Mouse (Mus musculus): ENCODE measurements at regions not wholly inside any gene's neighbourhood (a gene's known extent, or its start where the extent isn't known, plus 50 kb on each side); places are given as distances from the start of the nearest gene placed in this dataset.

DNA sequence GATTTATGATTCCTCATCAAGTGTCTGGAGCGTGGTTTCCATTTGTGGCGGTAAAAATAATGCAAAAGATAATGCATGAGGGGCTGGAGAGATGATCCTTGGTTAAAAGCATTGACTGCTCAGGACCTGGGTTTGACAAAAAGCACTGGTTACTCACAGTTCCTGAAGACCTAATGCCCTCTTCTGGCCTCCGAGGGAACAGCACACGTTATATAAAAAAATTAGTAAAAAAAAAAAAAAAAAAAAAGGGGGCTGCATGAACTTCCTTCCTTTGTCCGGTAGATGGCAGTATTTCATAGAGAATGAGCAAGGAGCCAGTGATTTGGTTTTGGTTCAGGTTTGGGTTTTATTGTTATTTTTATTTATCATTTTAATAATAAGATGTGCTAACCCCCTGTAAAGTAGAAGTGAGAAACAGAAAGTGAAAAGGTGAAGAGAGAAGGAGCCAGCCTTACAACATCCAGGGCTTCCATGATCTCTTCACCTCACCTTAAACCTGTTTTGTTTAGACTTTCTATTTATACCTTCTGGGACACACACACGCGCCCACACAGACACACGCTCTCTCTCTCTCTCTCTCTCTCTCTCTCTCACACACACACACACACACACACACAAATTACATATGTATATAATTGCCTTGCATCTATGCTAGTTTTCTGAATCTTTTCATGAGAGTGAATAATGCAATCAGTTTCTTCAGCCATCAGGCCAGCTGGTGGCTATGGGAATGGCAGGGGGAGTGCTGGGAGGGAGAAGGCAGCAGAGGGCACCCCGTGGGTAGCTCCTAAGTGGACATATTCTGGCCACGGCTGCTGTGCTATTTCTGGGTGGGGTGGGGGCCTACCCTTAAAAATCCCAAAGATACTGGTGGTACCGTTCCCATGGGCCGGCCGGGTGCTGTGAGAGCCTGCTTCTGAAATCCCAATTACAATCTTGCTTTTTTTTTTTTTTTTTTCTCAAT lies 230.0 kb downstream of the Poteg start:
- peak; percentile 76 for DNase-seq

DNA sequence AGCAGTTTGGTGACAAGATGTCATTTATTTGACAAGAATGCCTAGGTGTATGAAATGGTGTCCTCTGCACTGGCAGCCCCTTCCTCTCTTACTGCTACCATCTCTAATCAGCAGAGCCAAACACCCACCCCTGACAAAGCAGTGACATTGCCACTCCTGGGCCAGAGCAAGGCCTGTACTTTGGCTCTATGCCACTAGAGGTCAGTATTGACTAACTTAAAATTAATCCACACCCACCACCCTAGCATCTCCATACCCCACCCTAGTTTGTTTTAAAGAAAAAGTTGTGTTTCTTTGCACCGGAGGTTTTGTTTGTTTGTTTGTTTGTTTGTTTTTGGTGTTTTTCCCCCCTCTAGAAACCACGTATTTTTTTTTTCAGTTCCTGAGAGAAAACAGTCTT lies 231.7 kb downstream of the Poteg start:
- DNase-seq, result peak; percentile 76

DNA sequence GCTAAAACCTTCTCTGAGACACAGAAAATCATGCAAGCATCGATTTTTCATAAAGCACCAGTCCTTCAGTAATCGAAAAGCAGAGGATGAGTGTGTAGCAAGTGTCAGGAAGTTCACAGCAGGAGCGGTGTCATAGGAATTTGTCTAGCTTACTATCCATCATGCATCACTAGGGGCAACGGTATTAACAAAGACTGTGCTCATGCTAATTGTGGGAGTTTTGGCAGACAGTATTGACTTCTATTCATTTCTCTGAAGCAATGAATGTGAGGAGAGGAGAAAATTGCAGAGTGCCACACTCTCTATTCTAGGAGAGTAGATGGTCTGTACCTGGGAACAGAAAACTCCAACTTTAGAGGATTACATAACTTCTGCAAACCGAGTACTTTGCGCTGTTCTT lies 274.5 kb downstream of the Poteg start:
- peak; percentile 10 for DNase-seq

DNA sequence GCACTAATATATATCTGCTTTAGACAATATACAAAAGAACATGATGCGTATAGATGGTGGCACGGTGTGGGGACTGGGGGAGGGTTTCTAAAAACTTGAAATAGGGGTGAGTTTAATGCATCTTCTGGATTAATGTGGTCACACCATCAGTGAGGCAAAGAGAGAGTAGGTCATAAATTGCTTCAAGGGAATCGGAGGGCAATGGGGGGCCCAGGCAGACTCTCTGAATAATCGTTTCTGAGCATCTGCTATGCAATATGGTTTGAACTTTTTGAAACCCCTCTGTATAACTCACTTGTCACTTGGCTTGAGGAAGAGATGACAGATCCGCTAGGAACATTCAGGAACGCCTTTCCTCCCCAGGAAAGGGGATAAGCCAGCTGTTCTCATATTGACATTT lies 322.8 kb downstream of the Poteg start:
- peak; percentile 12 for DNase-seq

DNA sequence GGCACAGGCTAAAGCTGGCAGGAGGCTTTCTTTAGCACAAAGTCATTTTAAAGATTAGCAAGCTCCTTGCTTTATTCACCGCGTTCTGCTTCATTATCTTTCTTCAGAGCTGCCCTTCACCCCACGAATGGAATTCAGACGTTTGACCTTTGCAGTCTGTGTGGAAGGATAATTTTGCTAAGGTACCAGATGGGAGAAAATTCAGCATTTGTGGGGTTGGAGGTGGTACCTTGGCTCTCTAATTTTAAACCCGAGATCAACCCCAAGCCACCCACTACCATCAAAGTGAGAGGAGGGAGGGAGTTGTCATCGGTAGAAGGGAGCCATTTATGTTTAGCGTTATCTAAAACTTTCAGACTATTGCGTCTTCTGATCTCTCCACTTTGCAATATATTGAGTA lies 323.3 kb downstream of the Poteg start:
- peak; percentile 40 for DNase-seq

DNA sequence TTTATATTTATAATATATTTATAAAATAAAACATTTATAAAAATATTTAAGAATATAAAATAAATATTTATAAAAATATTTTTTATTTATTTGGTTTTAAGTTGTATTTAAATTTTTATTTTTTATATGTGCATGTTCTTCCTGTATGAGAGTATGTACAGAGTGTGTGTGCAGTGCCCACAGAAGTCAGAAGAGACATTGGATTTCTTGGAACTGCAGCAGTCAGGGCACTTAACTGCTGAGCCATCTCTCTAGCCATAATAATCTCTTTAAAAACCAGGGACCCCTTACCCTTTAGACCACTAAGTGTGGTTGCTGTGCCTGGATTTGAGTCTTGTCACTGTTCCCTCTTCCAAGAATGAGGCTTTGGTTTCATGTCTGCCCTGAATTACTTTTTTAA lies 323.8 kb downstream of the Poteg start:
- no peak for DNase-seq

DNA sequence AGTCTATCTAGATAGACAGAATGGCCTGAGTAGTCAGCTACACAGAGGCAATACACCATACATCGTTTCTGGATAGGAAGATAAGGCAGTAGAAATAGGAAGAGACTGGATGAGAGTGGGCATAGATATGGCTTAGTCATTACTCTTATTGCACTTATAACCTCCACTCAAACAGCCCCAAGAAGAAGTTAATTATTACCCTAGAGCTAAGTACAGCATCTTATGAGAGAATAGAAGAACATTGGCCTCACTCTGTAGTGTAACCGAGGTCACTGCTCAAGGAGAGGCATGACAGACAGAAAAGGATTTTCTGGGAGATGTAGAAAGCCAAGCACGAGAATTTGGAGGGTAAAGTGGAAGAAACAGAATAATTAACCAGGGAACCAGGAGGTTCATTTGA lies 331.5 kb downstream of the Poteg start:
- DNase-seq, result no peak
